7 mouse cellular contexts compared by ENCODE assay signal in genomic region chr11:120280774-120281173, GRCm38 (mm10). TPM values are rescaled to one million over a fixed set of nuclear protein-coding genes. Genes with fewer than 3 reads are reported as not detected.
DNase-seq lines count a peak whose midpoint lies in the region; ATAC-seq lines count a peak whose summit lies in the region.

No protein-coding gene starts in this region.

- H3K9ac ChIP-seq in kidney, embryonic 14.5 days (ENCODE audit: low read depth, low read length), result peak overlapping the region; percentile 9; the same call in 1 of the 2 replicates
- H3K9ac ChIP-seq in forebrain, embryonic 13.5 days, result 0 out of 2 replicates have a peak overlapping the region, but pooled peaks have one; percentile 37
- H3K9ac ChIP-seq in hindbrain, embryonic 15.5 days, result no peak overlapping the region
- no peak overlapping the region for H3K9ac ChIP-seq in midbrain, embryonic 16.5 days (ENCODE audit: low read depth, low read length)

- ATAC-seq in kidney, embryonic 14.5 days (ENCODE audit: low FRiP score, low TSS enrichment), result no peak
- 0 out of 2 replicates have a peak, but pooled peaks have one; percentile 3 for ATAC-seq in forebrain, embryonic 13.5 days
- no peak; the same call in 1 of the 2 replicates for ATAC-seq in hindbrain, embryonic 15.5 days (ENCODE audit: low FRiP score, low read depth)
- 0 out of 2 replicates have a peak, but pooled peaks have one; percentile 2 for ATAC-seq in midbrain, embryonic 16.5 days

- peaks cover 92% of the 10 kb centered on the region for H3K36me3 ChIP-seq in kidney, embryonic 14.5 days (ENCODE audit: control insufficient read depth, insufficient read depth, low read length)
- H3K36me3 ChIP-seq in forebrain, embryonic 13.5 days (ENCODE audit: poor library complexity, severe bottlenecking), result peaks cover 93% of the 10 kb centered on the region
- H3K36me3 ChIP-seq in hindbrain, embryonic 15.5 days, result peaks cover 57% of the 10 kb centered on the region
- H3K36me3 ChIP-seq in midbrain, embryonic 16.5 days (ENCODE audit: control insufficient read depth, insufficient read depth, low read length), result peaks cover 61% of the 10 kb centered on the region

- no peak overlapping the region for H3K4me3 ChIP-seq in kidney, embryonic 14.5 days (ENCODE audit: low read length)
- no peak overlapping the region for H3K4me3 ChIP-seq in forebrain, embryonic 13.5 days
- no peak overlapping the region for H3K4me3 ChIP-seq in hindbrain, embryonic 15.5 days
- H3K4me3 ChIP-seq in midbrain, embryonic 16.5 days (ENCODE audit: low read depth, low read length), result no peak overlapping the region

- 66% methylated on average over 7 of the region's 7 CpGs for WGBS in kidney, embryonic 14.5 days
- 57% methylated on average over 7 of the region's 7 CpGs for WGBS in forebrain, embryonic 13.5 days
- WGBS in hindbrain, embryonic 15.5 days, result 31% methylated on average over 7 of the region's 7 CpGs
- WGBS in midbrain, embryonic 16.5 days, result 41% methylated on average over 7 of the region's 7 CpGs

- peaks cover 16% of the 10 kb centered on the region for H3K4me1 ChIP-seq in kidney, embryonic 14.5 days (ENCODE audit: control insufficient read depth, insufficient read depth, low read length)
- peaks cover 28% of the 10 kb centered on the region for H3K4me1 ChIP-seq in forebrain, embryonic 13.5 days
- peaks cover 27% of the 10 kb centered on the region for H3K4me1 ChIP-seq in hindbrain, embryonic 15.5 days (replicated peaks)
- H3K4me1 ChIP-seq in midbrain, embryonic 16.5 days (ENCODE audit: control insufficient read depth, insufficient read depth, low read length), result peaks cover 17% of the 10 kb centered on the region

- peak overlapping the region; percentile 20; the same call in 1 of the 2 replicates for H3K27ac ChIP-seq in kidney, embryonic 14.5 days (ENCODE audit: low read depth, low read length)
- H3K27ac ChIP-seq in forebrain, embryonic 13.5 days, result peak overlapping the region; percentile 73
- H3K27ac ChIP-seq in hindbrain, embryonic 15.5 days (replicated peaks), result peak overlapping the region; percentile 70
- peak overlapping the region; percentile 76 for H3K27ac ChIP-seq in midbrain, embryonic 16.5 days (ENCODE audit: low read length)

- DNase-seq in kidney, postnatal 36 days, result no peak
- DNase-seq in gastrocnemius, adult 18-20 months (ENCODE audit: low spot score), result no peak
- no peak for DNase-seq in right cerebral cortex, postnatal 4 days

- no peaks in the 10 kb centered on the region for H3K27me3 ChIP-seq in kidney, embryonic 14.5 days (ENCODE audit: control insufficient read depth, insufficient read depth, low read length)
- H3K27me3 ChIP-seq in forebrain, embryonic 13.5 days, result no peaks in the 10 kb centered on the region
- no peaks in the 10 kb centered on the region for H3K27me3 ChIP-seq in hindbrain, embryonic 15.5 days
- no peaks in the 10 kb centered on the region for H3K27me3 ChIP-seq in midbrain, embryonic 16.5 days (ENCODE audit: control insufficient read depth, insufficient read depth, low read depth, low read length)

- no peaks in the 10 kb centered on the region for H3K9me3 ChIP-seq in kidney, embryonic 14.5 days (ENCODE audit: control insufficient read depth, low read length)
- no peaks in the 10 kb centered on the region for H3K9me3 ChIP-seq in forebrain, embryonic 13.5 days (replicated peaks)
- no peaks in the 10 kb centered on the region for H3K9me3 ChIP-seq in hindbrain, embryonic 15.5 days
- H3K9me3 ChIP-seq in midbrain, embryonic 16.5 days (replicated peaks; ENCODE audit: control insufficient read depth, low read length, poor library complexity, severe bottlenecking), result no peaks in the 10 kb centered on the region

- no peak overlapping the region for H3K4me2 ChIP-seq in kidney, embryonic 14.5 days (replicated peaks; ENCODE audit: low read depth, low read length)
- peak overlapping the region; percentile 35; the same call in 1 of the 2 replicates for H3K4me2 ChIP-seq in forebrain, embryonic 13.5 days
- no peak overlapping the region for H3K4me2 ChIP-seq in hindbrain, embryonic 15.5 days
- no peak overlapping the region for H3K4me2 ChIP-seq in midbrain, embryonic 16.5 days (ENCODE audit: low read length)

RNA-seq across cellular contexts. Expression of gene Bahcc1, which starts 48.0 kb away (rescaled TPM):
- 20.3 and 27.2 TPM in 2 replicates for polyA plus RNA-seq in kidney, embryonic 14.5 days (2014; fragmentation: Nextera tagmentation; extraction: Ambion mirVana)
- 17.2 TPM in 2 replicates for polyA plus RNA-seq in forebrain, embryonic 13.5 days (2015; fragmentation: Nextera tagmentation; extraction: Ambion mirVana)
- 11.5 and 12.5 TPM in 2 replicates for polyA plus RNA-seq in hindbrain, embryonic 15.5 days (2015; fragmentation: Nextera tagmentation; extraction: Ambion mirVana)
- 9.7 and 13.7 TPM in 2 replicates for polyA plus RNA-seq in midbrain, embryonic 16.5 days (2015; fragmentation: Nextera tagmentation; extraction: Ambion mirVana)
- total RNA-seq in gastrocnemius, adult 18-20 months (2021), result 1 to 10 TPM; 3.4 to 4.6 TPM

Comparison
In these comparisons a context has a peak if more than half of its experiments do, and no peak if none do; other contexts are left out.
1. ATAC-seq: peak in forebrain, embryonic 13.5 days (single experiment) and midbrain, embryonic 16.5 days (single experiment); none in kidney, embryonic 14.5 days (single experiment) and hindbrain, embryonic 15.5 days (single experiment).
2. H3K27ac ChIP-seq: peak in every context shown above with its lines; median percentile 76 in midbrain, embryonic 16.5 days; 73 in forebrain, embryonic 13.5 days; 70 in hindbrain, embryonic 15.5 days; 20 in kidney, embryonic 14.5 days.
3. H3K9ac ChIP-seq: peak in kidney, embryonic 14.5 days (single experiment) and forebrain, embryonic 13.5 days (single experiment); none in hindbrain, embryonic 15.5 days (single experiment) and midbrain, embryonic 16.5 days (single experiment).